Mouse (Mus musculus): ENCODE data around the gene Fyn. TPM values are rescaled to one million over a fixed set of nuclear protein-coding genes. Genes with fewer than 3 reads are reported as not detected.

Fyn gene
- polyA plus RNA-seq, 1 experiment from 2014 or later = 34.1 TPM

DNA sequence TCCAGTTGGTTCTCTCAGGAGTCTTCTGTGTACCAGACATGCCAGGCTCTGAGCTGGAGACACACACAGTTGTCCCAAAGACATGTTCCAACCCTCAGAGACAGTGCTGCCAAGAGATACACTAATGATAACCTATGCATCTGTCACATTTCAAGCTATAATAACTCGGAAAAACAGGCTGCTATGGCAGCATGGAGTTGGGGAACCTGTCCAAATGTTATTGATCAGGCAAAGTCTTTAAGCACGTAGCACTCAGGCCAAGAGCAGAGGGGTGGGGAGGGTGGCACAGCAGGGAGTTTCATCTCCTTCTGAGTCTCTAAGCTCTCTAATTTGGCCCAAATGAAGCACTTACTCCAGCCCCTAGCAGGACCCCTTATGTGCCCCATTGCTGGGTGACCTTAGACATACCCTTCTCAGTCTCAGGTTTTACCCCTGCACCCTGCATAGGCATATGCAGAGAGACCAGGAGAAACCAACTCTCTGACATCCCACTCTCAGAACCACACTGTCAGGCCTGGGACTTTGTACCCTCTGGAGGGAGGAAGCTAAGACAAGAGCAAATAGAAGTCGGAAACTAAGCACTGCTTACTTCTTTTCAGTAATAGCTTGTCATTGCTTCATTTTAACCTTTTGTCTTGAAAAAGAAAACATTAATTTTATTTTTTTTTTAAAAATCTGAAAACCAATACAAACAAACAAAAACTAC is 178.9 kb downstream of the Fyn start:
- ATAC-seq (ENCODE audit: insufficient number of reproducible peaks, insufficient read depth, low FRiP score, low TSS enrichment, low read depth) = no peak
- Histone ChIP-seq H3K9ac (no peak overlapping the region), H3K9me3 (no peaks in the 10 kb centered on the region), H3K4me3 (no peak overlapping the region), H3K4me2 (no peak overlapping the region), H3K4me1 (peaks cover 48% of the 10 kb centered on the region), H3K27me3 (no peaks in the 10 kb centered on the region), H3K36me3 (peaks cover 7% of the 10 kb centered on the region; the same call in 1 of the 2 replicates), H3K27ac (no peak overlapping the region)
- 74% methylated on average over 3 of the region's 3 CpGs for WGBS

- Histone ChIP-seq H3K9ac (no peak overlapping the region), H3K9me3 (no peaks in the 10 kb centered on the region), H3K4me3 (no peak overlapping the region), H3K4me1 (peaks cover 55% of the 10 kb centered on the region), H3K27ac (no peak overlapping the region), H3K36me3 (0 out of 2 replicates have a peak, but pooled peaks cover 3% of the 10 kb centered on the region), H3K27me3 (no peaks in the 10 kb centered on the region), H3K4me2 (no peak overlapping the region)
- ATAC-seq (ENCODE audit: insufficient number of reproducible peaks, insufficient read depth, low FRiP score, low TSS enrichment, low read depth) = no peak
- WGBS = 91% methylated on average over 2 of the region's 2 CpGs
Measured at GRCm38 (mm10) chr10:39550791-39551190, 182.1 kb downstream of the Fyn start.

DNA sequence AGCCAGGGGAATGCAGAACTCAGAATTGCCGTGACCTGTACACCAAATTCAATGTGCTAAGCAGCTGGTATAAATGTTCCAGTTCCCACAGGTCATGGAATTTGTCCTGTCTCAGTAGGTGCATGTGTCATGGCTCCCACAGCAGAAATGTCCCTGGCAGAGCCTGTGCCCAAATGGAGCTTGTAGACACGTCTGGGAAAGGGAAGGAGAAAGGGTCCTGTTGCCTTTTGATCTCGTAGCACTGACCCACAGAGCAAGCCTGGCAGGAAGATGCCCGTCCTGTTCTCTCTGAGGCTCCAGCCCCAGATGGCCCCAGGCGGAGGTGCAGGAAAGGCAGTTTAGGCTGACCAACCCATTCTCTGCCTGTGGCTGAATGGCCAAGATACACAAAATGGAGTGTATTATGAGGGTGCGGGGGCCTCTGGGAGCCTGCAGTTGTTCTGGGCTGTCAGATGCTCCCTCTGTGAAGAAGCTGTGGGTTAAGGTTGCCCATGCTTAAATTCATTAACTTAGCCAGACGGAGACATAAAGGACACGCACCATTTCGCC is 183.1 kb downstream of the Fyn start:
- 0 out of 2 replicates have a peak overlapping the region, but pooled peaks have one; percentile 28 for H3K9ac ChIP-seq
- peak overlapping the region; percentile 72 for H3K27ac ChIP-seq
- no peak for ATAC-seq (ENCODE audit: insufficient number of reproducible peaks, insufficient read depth, low FRiP score, low TSS enrichment, low read depth)
- H3K4me1 ChIP-seq = peaks cover 55% of the 10 kb centered on the region
- no peak overlapping the region for H3K4me2 ChIP-seq
- 51% methylated on average over 9 of the region's 9 CpGs for WGBS
- H3K27me3 ChIP-seq = no peaks in the 10 kb centered on the region
- H3K9me3 ChIP-seq = no peaks in the 10 kb centered on the region
- H3K36me3 ChIP-seq = 0 out of 2 replicates have a peak, but pooled peaks cover 3% of the 10 kb centered on the region
- H3K4me3 ChIP-seq = no peak overlapping the region

DNA sequence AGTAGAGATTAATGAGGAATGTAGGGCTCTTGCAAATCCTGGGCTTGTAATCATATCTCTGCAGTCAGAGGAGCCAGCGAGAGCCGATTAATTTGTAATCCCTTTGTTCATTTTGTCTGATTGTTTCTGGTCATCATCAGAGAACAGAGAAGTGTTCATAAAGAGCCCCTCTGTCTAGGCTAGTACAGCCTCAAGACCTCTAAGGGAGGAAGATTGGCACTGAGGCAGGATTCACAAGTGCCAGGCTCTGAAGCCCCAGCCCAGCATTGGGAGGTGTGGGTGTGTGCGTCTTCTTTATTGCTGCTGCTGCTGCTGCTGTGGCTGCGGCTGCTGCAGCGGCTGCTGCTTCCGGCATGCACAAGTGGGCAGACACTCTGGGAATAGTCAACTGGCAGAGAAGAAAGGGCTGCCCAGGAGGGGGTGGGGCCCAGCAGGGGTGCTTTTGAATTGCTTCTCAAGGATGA is 183.7 kb downstream of the Fyn start:
- ATAC-seq (ENCODE audit: insufficient number of reproducible peaks, insufficient read depth, low FRiP score, low TSS enrichment, low read depth) = peak; percentile 28; the same call in 1 of the 2 replicates
- Histone ChIP-seq H3K4me3 (no peak overlapping the region), H3K27ac (peak overlapping the region; percentile 72), H3K4me1 (peaks cover 54% of the 10 kb centered on the region), H3K9ac (peak overlapping the region; percentile 28; the same call in 1 of the 2 replicates), H3K4me2 (no peak overlapping the region), H3K9me3 (no peaks in the 10 kb centered on the region), H3K27me3 (no peaks in the 10 kb centered on the region), H3K36me3 (0 out of 2 replicates have a peak, but pooled peaks cover 3% of the 10 kb centered on the region)
- 9% methylated on average over 6 of the region's 6 CpGs for WGBS

- 0 out of 2 replicates have a peak, but pooled peaks cover 3% of the 10 kb centered on the region for H3K36me3 ChIP-seq
- H3K9ac ChIP-seq = no peak overlapping the region
- no peaks in the 10 kb centered on the region for H3K9me3 ChIP-seq
- H3K27me3 ChIP-seq = no peaks in the 10 kb centered on the region
- no peak for ATAC-seq (ENCODE audit: insufficient number of reproducible peaks, insufficient read depth, low FRiP score, low TSS enrichment, low read depth)
- WGBS = 28% methylated on average over 5 of the region's 5 CpGs
- H3K4me1 ChIP-seq = peaks cover 58% of the 10 kb centered on the region
- no peak overlapping the region for H3K4me3 ChIP-seq
- H3K4me2 ChIP-seq = no peak overlapping the region
- peak overlapping the region; percentile 5; the same call in 1 of the 2 replicates for H3K27ac ChIP-seq
Measured at GRCm38 (mm10) chr10:39552903-39553302, 184.2 kb downstream of the Fyn start.

- H3K27me3 ChIP-seq = no peaks in the 10 kb centered on the region
- peaks cover 69% of the 10 kb centered on the region for H3K4me1 ChIP-seq
- ATAC-seq (ENCODE audit: insufficient number of reproducible peaks, insufficient read depth, low FRiP score, low TSS enrichment, low read depth) = peak; percentile 15; the same call in 1 of the 2 replicates
- H3K9ac ChIP-seq = no peak overlapping the region
- H3K4me2 ChIP-seq = no peak overlapping the region
- WGBS = 18% methylated on average over 7 of the region's 7 CpGs
- H3K36me3 ChIP-seq = 0 out of 2 replicates have a peak, but pooled peaks cover 3% of the 10 kb centered on the region
- H3K4me3 ChIP-seq = no peak overlapping the region
- H3K27ac ChIP-seq = peak overlapping the region; percentile 77
- no peaks in the 10 kb centered on the region for H3K9me3 ChIP-seq
Measured at GRCm38 (mm10) chr10:39555289-39555715, 186.6 kb downstream of the Fyn start.

- no peak overlapping the region for H3K9ac ChIP-seq
- H3K36me3 ChIP-seq = 0 out of 2 replicates have a peak, but pooled peaks cover 3% of the 10 kb centered on the region
- no peaks in the 10 kb centered on the region for H3K27me3 ChIP-seq
- H3K4me2 ChIP-seq = no peak overlapping the region
- no peak overlapping the region for H3K4me3 ChIP-seq
- peaks cover 69% of the 10 kb centered on the region for H3K4me1 ChIP-seq
- H3K27ac ChIP-seq = peak overlapping the region; percentile 77
- no peaks in the 10 kb centered on the region for H3K9me3 ChIP-seq
- no peak for ATAC-seq (ENCODE audit: insufficient number of reproducible peaks, insufficient read depth, low FRiP score, low TSS enrichment, low read depth)
- WGBS = 30% methylated on average over 5 of the region's 5 CpGs
Measured at GRCm38 (mm10) chr10:39555740-39556139, 187.1 kb downstream of the Fyn start.

DNA sequence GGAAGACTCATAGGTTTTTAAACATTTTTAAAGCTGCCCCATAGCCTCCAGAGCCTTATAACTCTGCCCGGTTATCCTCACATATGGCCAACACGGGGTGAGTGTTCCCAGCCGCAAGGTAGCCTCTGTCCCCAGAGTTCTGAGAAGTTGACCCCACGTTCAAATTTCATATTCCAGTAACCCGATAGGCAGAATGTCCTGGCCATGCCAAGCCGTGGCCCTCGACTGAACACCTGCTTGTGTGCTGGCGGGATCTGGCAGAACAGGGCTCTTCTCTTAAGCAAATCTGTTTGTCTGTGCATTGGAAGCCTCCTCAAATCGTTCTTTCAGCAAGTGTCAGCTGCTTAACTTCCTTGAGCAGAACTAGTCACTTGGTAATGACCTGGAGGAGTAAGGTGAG is 188.7 kb downstream of the Fyn start:
- WGBS = 66% methylated on average over 9 of the region's 9 CpGs
- Histone ChIP-seq H3K9ac (no peak overlapping the region), H3K27ac (no peak overlapping the region), H3K9me3 (no peaks in the 10 kb centered on the region), H3K4me2 (no peak overlapping the region), H3K4me1 (peaks cover 55% of the 10 kb centered on the region), H3K27me3 (0 out of 2 replicates have a peak, but pooled peaks cover under 1% of the 10 kb centered on the region), H3K4me3 (no peak overlapping the region), H3K36me3 (0 out of 2 replicates have a peak, but pooled peaks cover 3% of the 10 kb centered on the region)
- no peak for ATAC-seq (ENCODE audit: insufficient number of reproducible peaks, insufficient read depth, low FRiP score, low TSS enrichment, low read depth)

DNA sequence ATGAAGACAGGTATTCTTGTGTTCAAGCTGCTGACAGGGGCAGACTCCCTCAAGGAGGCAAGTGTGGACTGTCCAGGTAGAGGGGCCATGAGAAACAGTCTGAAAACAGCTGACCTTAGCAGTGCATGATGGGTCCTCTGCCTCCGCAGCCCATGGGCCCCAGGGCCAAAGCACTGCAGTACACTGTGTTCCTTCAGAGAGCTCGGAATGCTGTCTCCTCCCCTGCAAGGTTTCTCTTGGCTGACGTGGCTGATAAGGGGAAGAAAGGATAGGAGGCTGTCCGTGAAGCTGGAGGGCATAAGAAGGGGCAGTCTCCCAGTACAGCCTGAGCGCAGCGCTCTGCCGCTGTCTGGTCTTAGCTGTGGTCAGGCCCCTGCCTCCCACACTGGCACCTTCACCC is 189.2 kb downstream of the Fyn start:
- H3K27me3 ChIP-seq = 0 out of 2 replicates have a peak, but pooled peaks cover 2% of the 10 kb centered on the region
- no peak for ATAC-seq (ENCODE audit: insufficient number of reproducible peaks, insufficient read depth, low FRiP score, low TSS enrichment, low read depth)
- H3K4me3 ChIP-seq = no peak overlapping the region
- H3K36me3 ChIP-seq = 0 out of 2 replicates have a peak, but pooled peaks cover 3% of the 10 kb centered on the region
- H3K4me2 ChIP-seq = no peak overlapping the region
- H3K9me3 ChIP-seq = no peaks in the 10 kb centered on the region
- peaks cover 51% of the 10 kb centered on the region for H3K4me1 ChIP-seq
- H3K27ac ChIP-seq = peak overlapping the region; percentile 19; the same call in 1 of the 2 replicates
- 48% methylated on average over 7 of the region's 7 CpGs for WGBS
- peak overlapping the region; percentile 44; the same call in 1 of the 2 replicates for H3K9ac ChIP-seq

GRCm38 (mm10) chr10:39558492-39559005 is 189.9 kb downstream of the Fyn start:
- WGBS = 36% methylated on average over 5 of the region's 5 CpGs
- Histone ChIP-seq H3K27me3 (0 out of 2 replicates have a peak, but pooled peaks cover 2% of the 10 kb centered on the region), H3K27ac (no peak overlapping the region), H3K9me3 (no peaks in the 10 kb centered on the region), H3K4me2 (no peak overlapping the region), H3K9ac (no peak overlapping the region), H3K36me3 (0 out of 2 replicates have a peak, but pooled peaks cover 3% of the 10 kb centered on the region), H3K4me1 (peaks cover 47% of the 10 kb centered on the region), H3K4me3 (no peak overlapping the region)
- ATAC-seq (ENCODE audit: insufficient number of reproducible peaks, insufficient read depth, low FRiP score, low TSS enrichment, low read depth) = no peak

DNA sequence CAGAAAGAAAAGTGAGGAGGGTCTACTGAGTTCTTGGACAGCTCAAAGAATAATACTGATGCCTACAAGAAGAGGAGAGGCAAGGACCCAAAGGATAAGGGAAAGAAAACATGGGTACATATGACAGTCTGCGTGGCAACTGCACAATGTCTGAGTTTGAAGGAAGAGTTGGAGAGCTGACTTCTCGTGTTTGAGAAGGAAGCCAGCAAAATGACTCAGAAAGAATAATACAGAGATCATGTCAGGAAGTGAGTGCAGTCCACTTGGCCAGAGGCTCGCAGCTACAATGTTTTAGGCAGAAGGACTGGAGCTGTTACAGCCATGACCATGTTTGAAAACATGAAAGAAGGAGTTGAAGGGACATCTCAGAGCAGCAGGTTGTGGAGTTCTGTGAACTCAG is 190.7 kb downstream of the Fyn start:
- no peak overlapping the region for H3K27ac ChIP-seq

More for the DNA sequence above, 190.7 kb downstream of the Fyn start:
- Histone ChIP-seq H3K4me2 (no peak overlapping the region), H3K27me3 (0 out of 2 replicates have a peak, but pooled peaks cover 2% of the 10 kb centered on the region), H3K4me3 (no peak overlapping the region), H3K9ac (no peak overlapping the region), H3K36me3 (no peaks in the 10 kb centered on the region), H3K9me3 (no peaks in the 10 kb centered on the region), H3K4me1 (peaks cover 45% of the 10 kb centered on the region)
- WGBS = 77% methylated on average over 3 of the region's 3 CpGs
- no peak for ATAC-seq (ENCODE audit: insufficient number of reproducible peaks, insufficient read depth, low FRiP score, low TSS enrichment, low read depth)

Data from embryonic facial prominence, embryonic 13.5 days (tissue).